ENCODE assay signal across 24 mouse cellular contexts in the genomic region with DNA sequence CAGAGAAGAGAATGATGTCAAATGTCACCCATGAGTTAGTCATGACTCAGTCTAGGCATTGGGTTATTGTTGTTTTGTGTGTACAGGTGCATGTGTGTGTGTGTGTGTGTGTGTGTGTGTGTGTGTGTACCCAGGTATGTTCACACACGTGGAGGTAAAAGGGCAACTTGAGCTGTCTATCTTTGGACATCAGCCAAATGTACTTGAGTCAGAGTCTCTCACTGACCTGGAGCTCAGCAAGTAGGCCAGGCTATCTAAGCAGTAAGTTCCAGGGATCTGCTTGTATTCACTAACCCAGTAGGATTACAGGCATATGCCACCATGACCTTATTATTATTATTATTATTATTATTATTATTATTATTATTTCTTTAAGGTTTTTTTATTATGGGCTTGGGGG.
DNase-seq lines count a peak whose midpoint lies in the region; ATAC-seq and TF ChIP-seq lines count a peak whose summit lies in the region.
"Had no signal": no experiment of that assay in that cellular context is flagged by ENCODE, and none has a peak within 500 bp of the region (broad histone marks: within the 10 kb centered on the region; RNA-seq: fewer than 3 reads in every experiment).

No protein-coding gene starts in this region.

- H3K27me3 ChIP-seq in kidney, adult 2 months (replicated peaks; ENCODE audit: control insufficient read depth, insufficient read depth, low read length): no peaks in the 10 kb centered on the region
- H3K27me3 ChIP-seq in liver, postnatal 0 days (ENCODE audit: insufficient read depth, low read length): no peaks in the 10 kb centered on the region
- H3K27me3 ChIP-seq in liver, embryonic 11.5 days (replicated peaks; ENCODE audit: control insufficient read depth, insufficient read depth, low read length): no peaks in the 10 kb centered on the region
- H3K27me3 ChIP-seq: CH12.LX; embryonic facial prominence, embryonic 12.5 days; forebrain, embryonic 13.5 days; forebrain, embryonic 15.5 days; Patski had no signal

- peak; percentile 85 for DNase-seq in heart, adult 11 months
- no peak for DNase-seq in heart, adult 18-20 months
- peak; percentile 19 for DNase-seq in kidney, adult 2 months
- no peak for DNase-seq in kidney, postnatal 10 days
- DNase-seq in liver, postnatal 0 days: peak; percentile 24
- DNase-seq in liver, embryonic 11.5 days (ENCODE audit: low spot score): no peak
- DNase-seq: adrenal gland, adult 8-10 months; adrenal gland, postnatal 14 days; adrenal gland, postnatal 36 days; B cell, adult 2 months; cerebellum, adult 11-12 months; cerebellum, adult 2 months; cerebellum, adult 9-10 months; cerebellum, postnatal 10 days; cerebellum, postnatal 25 days had no signal

- H3K4me3 ChIP-seq in kidney, adult 2 months (ENCODE audit: insufficient read depth, low read depth, low read length): no peak overlapping the region
- H3K4me3 ChIP-seq in liver, postnatal 0 days (ENCODE audit: low read depth, low read length): no peak overlapping the region
- no peak overlapping the region for H3K4me3 ChIP-seq in liver, embryonic 11.5 days (ENCODE audit: low read depth, low read length)
- H3K4me3 ChIP-seq: embryonic facial prominence, embryonic 10.5 days; embryonic facial prominence, embryonic 12.5 days; forebrain, embryonic 13.5 days; forebrain, embryonic 15.5 days had no signal

- H3K27ac ChIP-seq in kidney, adult 2 months (ENCODE audit: insufficient read depth, low read depth, low read length): no peak overlapping the region
- no peak overlapping the region for H3K27ac ChIP-seq in liver, postnatal 0 days (ENCODE audit: low read depth)
- no peak overlapping the region for H3K27ac ChIP-seq in liver, embryonic 11.5 days (ENCODE audit: low read depth, low read length)
- H3K27ac ChIP-seq: embryonic facial prominence, embryonic 10.5 days; embryonic facial prominence, embryonic 12.5 days; forebrain, embryonic 13.5 days; forebrain, embryonic 15.5 days had no signal

- H3K9me3 ChIP-seq in liver, postnatal 0 days (ENCODE audit: low read length): no peaks in the 10 kb centered on the region
- no peaks in the 10 kb centered on the region for H3K9me3 ChIP-seq in liver, embryonic 11.5 days (ENCODE audit: control insufficient read depth, low read length)
- H3K9me3 ChIP-seq: embryonic facial prominence, embryonic 10.5 days; embryonic facial prominence, embryonic 12.5 days; forebrain, embryonic 13.5 days; forebrain, embryonic 15.5 days; G1E had no signal

- peak; percentile 80 for ATAC-seq in liver, postnatal 0 days
- no peak for ATAC-seq in liver, embryonic 11.5 days (replicated peaks; ENCODE audit: low FRiP score)
- ATAC-seq: activated CD4-positive, CD25-positive, alpha-beta regulatory T cell, adult 4 months; CD4-positive, CD25-positive, alpha-beta regulatory T cell, adult 4 months; forebrain, embryonic 13.5 days; forebrain, embryonic 15.5 days; Patski had no signal

- no peak overlapping the region for H3K4me2 ChIP-seq in liver, postnatal 0 days (ENCODE audit: low read depth, low read length)
- no peak overlapping the region for H3K4me2 ChIP-seq in liver, embryonic 11.5 days
- H3K4me2 ChIP-seq: embryonic facial prominence, embryonic 12.5 days; forebrain, embryonic 13.5 days; forebrain, embryonic 15.5 days had no signal

- H3K36me3 ChIP-seq in kidney, adult 2 months (ENCODE audit: control insufficient read depth, insufficient read depth, low read length): no peaks in the 10 kb centered on the region
- H3K36me3 ChIP-seq in liver, postnatal 0 days (replicated peaks; ENCODE audit: insufficient read depth, low read length): no peaks in the 10 kb centered on the region
- no peaks in the 10 kb centered on the region for H3K36me3 ChIP-seq in liver, embryonic 11.5 days (ENCODE audit: control insufficient read depth, insufficient read depth, low read length)
- H3K36me3 ChIP-seq: embryonic facial prominence, embryonic 10.5 days; embryonic facial prominence, embryonic 12.5 days; forebrain, embryonic 15.5 days; G1E had no signal

- H3K9ac ChIP-seq in liver, postnatal 0 days (replicated peaks): no peak overlapping the region
- no peak overlapping the region for H3K9ac ChIP-seq in liver, embryonic 11.5 days (ENCODE audit: low read depth, low read length)
- H3K9ac ChIP-seq: embryonic facial prominence, embryonic 12.5 days; forebrain, embryonic 13.5 days; forebrain, embryonic 15.5 days had no signal

- no peak for TF ChIP-seq EP300 in liver, postnatal 0 days (IDR thresholded peaks at IDR 0.05; ENCODE audit: low read depth)

- 43% methylated on average over 1 of the region's 1 CpGs for WGBS in kidney, adult 2 months
- 52% methylated on average over 1 of the region's 1 CpGs for WGBS in liver, postnatal 0 days (ENCODE audit: insufficient replicate concordance)
- 67% methylated on average over 1 of the region's 1 CpGs for WGBS in liver, embryonic 11.5 days

- 0 out of 2 replicates have a peak, but pooled peaks cover 4% of the 10 kb centered on the region for H3K4me1 ChIP-seq in kidney, adult 2 months (ENCODE audit: control insufficient read depth, insufficient read depth, low read length)
- no peaks in the 10 kb centered on the region; the same call in 1 of the 2 replicates for H3K4me1 ChIP-seq in liver, postnatal 0 days (ENCODE audit: insufficient read depth)
- H3K4me1 ChIP-seq in liver, embryonic 11.5 days (replicated peaks; ENCODE audit: control insufficient read depth, insufficient read depth, low read length): no peaks in the 10 kb centered on the region
- H3K4me1 ChIP-seq: embryonic facial prominence, embryonic 10.5 days; embryonic facial prominence, embryonic 12.5 days; forebrain, embryonic 13.5 days; forebrain, embryonic 15.5 days had no signal

- no peak for TF ChIP-seq CTCF in kidney, adult 2 months (conservative IDR thresholded peaks at IDR 0.05; ENCODE audit: insufficient read depth, insufficient read length, low read depth, low read length)
- no peak for TF ChIP-seq CTCF in liver, postnatal 0 days (IDR thresholded peaks at IDR 0.05; ENCODE audit: low read depth)

- TF ChIP-seq POLR2A in kidney, adult 2 months (IDR thresholded peaks at IDR 0.05; ENCODE audit: low read depth, low read length): no peak

Comparison
In these comparisons a context has a peak if more than half of its experiments do, and no peak if none do; other contexts are left out.
1. DNase-seq: peak in heart, adult 11 months (single experiment), kidney, adult 2 months (single experiment) and liver, postnatal 0 days (single experiment); none in heart, adult 18-20 months (0 of 2), kidney, postnatal 10 days (single experiment) and liver, embryonic 11.5 days (single experiment).